Mouse (Mus musculus): ENCODE results near the gene Ttc26. TPM values are rescaled to one million over a fixed set of nuclear protein-coding genes. Genes with fewer than 3 reads are reported as not detected.

Gene Ttc26
- total RNA-seq, 1 experiment: 4.2 TPM

DNA sequence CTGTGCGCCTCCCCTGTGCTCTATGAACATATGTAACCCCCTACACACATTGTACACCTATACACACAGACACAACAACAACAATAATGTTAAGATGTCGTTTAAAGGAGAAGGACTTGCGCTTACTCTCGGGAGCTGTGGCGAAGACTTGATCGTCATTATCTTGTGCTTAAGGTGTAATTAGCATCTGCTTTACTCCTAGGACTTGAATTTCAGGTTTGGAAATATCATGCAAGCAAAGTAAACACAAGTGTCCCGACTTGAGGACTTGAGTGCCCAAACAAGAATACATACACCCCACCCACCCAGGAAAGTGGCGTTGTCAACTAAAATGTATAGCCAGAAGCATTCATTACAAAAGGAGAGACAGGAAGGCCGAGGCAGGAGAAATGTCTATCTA, 31.5 kb upstream of the Ttc26 start:
- Histone ChIP-seq H3K27ac (ENCODE audit: insufficient read depth, low read depth, low read length, poor library complexity, severe bottlenecking) (no peak overlapping the region), H3K4me3 (ENCODE audit: insufficient read depth in 1 of 2, low read depth in 1 of 2, low read length in 2 of 2, poor library complexity in 1 of 2, severe bottlenecking in 1 of 2) (no peak overlapping the region), H3K9me3 (ENCODE audit: control insufficient read depth, insufficient read depth, low read depth, low read length) (no peaks in the 10 kb centered on the region), H3K4me1 (ENCODE audit: control insufficient read depth in 2 of 2, insufficient read depth in 2 of 2, low read length in 2 of 2, poor library complexity in 1 of 2) (no peaks in the 10 kb centered on the region), H3K9ac (ENCODE audit: insufficient read depth, low read depth, low read length, poor library complexity, severe bottlenecking) (no peak overlapping the region), H3K36me3 (ENCODE audit: control insufficient read depth, insufficient read depth, low read length, poor library complexity, severe bottlenecking) (no peaks in the 10 kb centered on the region)
- in situ Hi-C loops (cut with MboI; ENCODE audit: low sequenced_read_pairs in 2 of 2, unreplicated experiment in 2 of 2): no loop called here
- DNase-seq (ENCODE audit: low read depth, low spot score): no peak
- no peak for TF ChIP-seq CHD2 (IDR thresholded peaks at IDR 0.05; ENCODE audit: low read depth, low read length)
- TF ChIP-seq ZNF384 (IDR thresholded peaks at IDR 0.05; ENCODE audit: low read depth, low read length): no peak
- TF ChIP-seq ZC3H11A (IDR thresholded peaks at IDR 0.05; ENCODE audit: borderline replicate concordance, low read depth, low read length): no peak
- no peak for TF ChIP-seq HCFC1 (IDR thresholded peaks at IDR 0.05; ENCODE audit: borderline replicate concordance, insufficient read depth, low read length)

GRCm38 (mm10) chr6:38351930-38352329, 29.3 kb upstream of the Ttc26 start:
- Histone ChIP-seq H3K36me3 (ENCODE audit: control insufficient read depth, insufficient read depth, low read length, poor library complexity, severe bottlenecking) (no peaks in the 10 kb centered on the region), H3K4me3 (ENCODE audit: insufficient read depth in 1 of 2, low read depth in 1 of 2, low read length in 2 of 2, poor library complexity in 1 of 2, severe bottlenecking in 1 of 2) (no peak overlapping the region), H3K9me3 (ENCODE audit: control insufficient read depth, insufficient read depth, low read depth, low read length) (no peaks in the 10 kb centered on the region), H3K4me1 (ENCODE audit: control insufficient read depth in 2 of 2, insufficient read depth in 2 of 2, low read length in 2 of 2, poor library complexity in 1 of 2) (peaks cover 0 to 3% of the 10 kb centered on the region in 2 experiments; a peak in 1 of 4 replicates), H3K9ac (ENCODE audit: insufficient read depth, low read depth, low read length, poor library complexity, severe bottlenecking) (no peak overlapping the region), H3K27ac (ENCODE audit: insufficient read depth, low read depth, low read length, poor library complexity, severe bottlenecking) (no peak overlapping the region)
- TF ChIP-seq MAFK (IDR thresholded peaks at IDR 0.05; ENCODE audit: insufficient read depth, low read depth, low read length) (no peak), ZC3H11A (IDR thresholded peaks at IDR 0.05; ENCODE audit: borderline replicate concordance, low read depth, low read length) (no peak), CHD2 (IDR thresholded peaks at IDR 0.05; ENCODE audit: low read depth, low read length) (no peak), ZNF384 (IDR thresholded peaks at IDR 0.05; ENCODE audit: low read depth, low read length) (no peak)
- in situ Hi-C loops (cut with MboI; ENCODE audit: low sequenced_read_pairs in 2 of 2, unreplicated experiment in 2 of 2): no loop called here
- no peak for DNase-seq (ENCODE audit: low read depth, low spot score)

DNA sequence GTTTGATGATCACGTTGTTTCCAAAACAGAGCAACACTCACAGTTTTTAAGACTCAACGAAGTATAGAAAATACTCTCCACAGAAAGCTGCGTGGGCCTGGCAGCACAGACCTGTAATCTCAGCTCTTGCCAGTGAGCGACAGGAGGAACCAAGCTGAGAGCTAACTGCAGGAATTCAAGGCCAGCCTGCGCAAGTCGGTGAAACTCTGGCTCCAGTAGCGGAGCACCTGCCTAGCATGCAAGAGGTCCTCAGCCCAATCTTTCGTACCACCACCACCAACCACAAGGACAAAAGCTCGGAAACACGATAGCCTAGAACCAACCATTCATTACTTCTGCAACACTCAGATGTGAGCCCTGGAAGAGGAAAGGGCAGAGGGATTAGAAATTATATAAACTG, 28.8 kb upstream of the Ttc26 start:
- Histone ChIP-seq H3K9me3 (ENCODE audit: control insufficient read depth, insufficient read depth, low read depth, low read length) (no peaks in the 10 kb centered on the region), H3K9ac (ENCODE audit: insufficient read depth, low read depth, low read length, poor library complexity, severe bottlenecking) (no peak overlapping the region), H3K36me3 (ENCODE audit: control insufficient read depth, insufficient read depth, low read length, poor library complexity, severe bottlenecking) (no peaks in the 10 kb centered on the region), H3K4me3 (ENCODE audit: insufficient read depth in 1 of 2, low read depth in 1 of 2, low read length in 2 of 2, poor library complexity in 1 of 2, severe bottlenecking in 1 of 2) (peak overlapping the region in 1 of 2 experiments; percentile 31; a peak in 1 of 4 replicates), H3K4me1 (ENCODE audit: control insufficient read depth in 2 of 2, insufficient read depth in 2 of 2, low read length in 2 of 2, poor library complexity in 1 of 2) (peaks cover 0 to 3% of the 10 kb centered on the region in 2 experiments; a peak in 1 of 4 replicates), H3K27ac (ENCODE audit: insufficient read depth, low read depth, low read length, poor library complexity, severe bottlenecking) (no peak overlapping the region)
- no peak for TF ChIP-seq ZNF384 (IDR thresholded peaks at IDR 0.05; ENCODE audit: low read depth, low read length)
- TF ChIP-seq HCFC1 (IDR thresholded peaks at IDR 0.05; ENCODE audit: borderline replicate concordance, insufficient read depth, low read length): no peak
- no peak for TF ChIP-seq MAFK (IDR thresholded peaks at IDR 0.05; ENCODE audit: insufficient read depth, low read depth, low read length)
- TF ChIP-seq ZC3H11A (IDR thresholded peaks at IDR 0.05; ENCODE audit: borderline replicate concordance, low read depth, low read length): no peak
- no peak for TF ChIP-seq CHD2 (IDR thresholded peaks at IDR 0.05; ENCODE audit: low read depth, low read length)
- no peak for DNase-seq (ENCODE audit: low read depth, low spot score)
- in situ Hi-C loops (cut with MboI; ENCODE audit: low sequenced_read_pairs in 2 of 2, unreplicated experiment in 2 of 2): no loop called here

- H3K27ac ChIP-seq (ENCODE audit: insufficient read depth, low read depth, low read length, poor library complexity, severe bottlenecking): no peak overlapping the region
- peak overlapping the region; percentile 1; the same call in 1 of the 2 replicates for H3K9ac ChIP-seq (ENCODE audit: insufficient read depth, low read depth, low read length, poor library complexity, severe bottlenecking)
- H3K9me3 ChIP-seq (ENCODE audit: control insufficient read depth, insufficient read depth, low read depth, low read length): no peaks in the 10 kb centered on the region
- no peaks in the 10 kb centered on the region for H3K36me3 ChIP-seq (ENCODE audit: control insufficient read depth, insufficient read depth, low read length, poor library complexity, severe bottlenecking)
- no peak for DNase-seq (ENCODE audit: low read depth, low spot score)
- TF ChIP-seq HCFC1 (IDR thresholded peaks at IDR 0.05; ENCODE audit: borderline replicate concordance, insufficient read depth, low read length) (no peak), ZNF384 (IDR thresholded peaks at IDR 0.05; ENCODE audit: low read depth, low read length) (no peak), CHD2 (IDR thresholded peaks at IDR 0.05; ENCODE audit: low read depth, low read length) (no peak), ZC3H11A (IDR thresholded peaks at IDR 0.05; ENCODE audit: borderline replicate concordance, low read depth, low read length) (no peak), MAFK (IDR thresholded peaks at IDR 0.05; ENCODE audit: insufficient read depth, low read depth, low read length) (no peak)
- peaks cover 0 to 3% of the 10 kb centered on the region in 2 experiments; a peak in 1 of 4 replicates for H3K4me1 ChIP-seq (ENCODE audit: control insufficient read depth in 2 of 2, insufficient read depth in 2 of 2, low read length in 2 of 2, poor library complexity in 1 of 2)
- peak overlapping the region; percentile 68 to 77 for H3K4me3 ChIP-seq (ENCODE audit: insufficient read depth in 1 of 2, low read depth in 1 of 2, low read length in 2 of 2, poor library complexity in 1 of 2, severe bottlenecking in 1 of 2)
- in situ Hi-C loops (cut with MboI; ENCODE audit: low sequenced_read_pairs in 2 of 2, unreplicated experiment in 2 of 2): no loop called here
Observed at GRCm38 (mm10) chr6:38353181-38353580, 28.1 kb upstream of the Ttc26 start.

All from ES-E14 (cell line).